Mouse (Mus musculus): ENCODE data around the gene Zdhhc1.

DNA sequence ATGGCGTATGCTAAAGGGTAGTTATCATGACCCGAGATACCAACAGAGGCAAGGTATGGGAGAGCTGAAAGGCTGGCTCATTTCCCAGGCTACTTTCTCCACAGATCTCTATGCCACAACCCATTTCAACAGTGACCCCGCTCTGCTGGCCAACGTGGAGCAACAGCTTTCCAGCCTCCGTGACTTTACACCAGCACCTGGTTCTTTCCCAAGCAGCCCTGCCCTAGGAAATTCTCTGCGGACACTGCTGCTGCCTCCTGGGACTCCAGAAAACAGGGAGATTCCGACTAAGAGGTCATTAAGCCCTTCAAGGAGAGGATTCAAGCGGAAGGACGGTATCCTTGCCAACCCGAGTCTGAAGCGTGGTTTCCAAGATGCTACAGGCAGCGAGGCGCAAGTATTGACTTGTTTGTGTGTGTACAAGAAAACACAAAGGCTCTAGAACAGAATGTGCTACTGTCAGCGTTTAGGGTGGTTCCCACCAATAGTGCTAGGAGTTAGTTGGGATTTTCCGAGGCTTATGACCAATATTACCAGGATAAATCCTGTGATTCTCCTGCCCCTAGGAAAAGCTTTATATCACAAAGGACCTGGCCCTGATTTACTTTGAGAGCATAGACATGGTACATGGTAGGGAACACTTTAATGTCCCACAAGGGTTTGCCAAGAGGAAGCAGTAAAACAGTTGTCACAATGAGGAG is 44.6 kb downstream of the Zdhhc1 start:
- no peak for TF ChIP-seq CTCF (IDR thresholded peaks at IDR 0.05; ENCODE audit: low read depth)
- no peak for TF ChIP-seq EP300 (IDR thresholded peaks at IDR 0.05; ENCODE audit: low read depth)
